Mouse (Mus musculus): ENCODE results near the gene Zfp941.

The Zfp941 gene

DNA sequence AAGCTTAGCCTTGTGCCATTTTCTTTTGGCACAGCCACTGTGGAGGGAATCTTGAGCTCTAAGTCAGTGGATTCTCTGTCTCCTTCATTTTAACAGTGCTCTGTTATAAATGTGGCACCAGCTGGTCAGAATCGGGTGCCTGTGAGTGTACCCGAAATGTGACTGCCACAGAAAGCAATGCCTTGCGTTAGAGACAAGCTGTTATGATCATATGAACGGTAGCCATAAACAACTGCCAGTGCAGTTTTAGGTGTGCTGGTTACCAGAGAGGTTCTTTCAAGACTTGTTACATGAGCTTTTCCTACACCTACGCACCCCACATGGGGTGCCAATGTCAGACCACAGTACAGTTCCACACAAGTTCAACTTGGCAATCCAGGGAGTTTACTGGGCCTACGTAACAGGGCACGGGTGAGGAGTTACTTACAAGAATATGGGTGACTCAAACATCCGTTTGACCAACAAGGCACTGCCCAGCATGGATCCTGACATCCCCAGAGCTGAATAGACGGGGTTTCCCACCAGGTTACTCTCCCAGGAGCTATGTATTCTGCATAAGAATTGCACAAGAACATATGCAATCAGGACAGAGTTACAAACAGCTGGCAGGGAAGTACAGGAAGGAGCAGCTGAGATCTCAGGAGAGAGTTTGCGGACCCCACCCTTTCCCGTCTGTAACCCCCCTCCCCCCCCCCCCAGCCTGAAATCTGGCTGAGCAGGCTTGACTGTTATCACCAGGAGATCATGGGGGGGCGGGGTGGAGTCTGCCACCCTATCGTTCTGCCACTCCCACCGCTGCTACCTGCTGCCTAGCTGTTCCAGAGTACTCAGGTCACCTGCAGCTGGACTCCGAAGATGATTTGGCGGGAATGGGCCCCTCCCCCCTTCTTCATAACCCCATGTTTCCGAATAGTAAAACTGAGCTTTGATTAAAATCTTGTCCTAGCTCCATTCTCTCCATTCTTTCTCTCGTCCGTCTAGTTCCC lies 19.1 kb upstream of the Zfp941 start:
- DNase-seq (ENCODE audit: low read depth, low spot score), result no peak

DNA sequence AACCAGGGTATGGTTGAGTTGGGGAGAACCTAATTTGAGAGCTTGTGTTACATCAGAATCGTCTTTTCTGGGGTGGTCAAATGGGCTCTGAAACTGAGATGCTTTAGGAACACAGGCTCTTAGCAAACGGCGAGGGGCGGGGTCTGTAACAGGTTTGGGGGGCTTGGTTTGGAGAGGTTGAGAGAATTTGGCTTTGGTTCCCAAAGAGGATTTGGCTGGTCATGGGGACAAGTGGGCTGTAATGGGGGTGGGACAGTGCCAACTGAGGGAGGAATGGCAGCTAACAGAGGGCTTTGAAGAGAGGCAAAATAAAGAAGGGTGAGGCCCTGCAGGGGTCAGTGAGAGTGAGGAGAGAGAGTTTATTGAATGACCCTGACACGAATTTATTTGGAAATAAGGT lies 17.6 kb upstream of the Zfp941 start:
- DNase-seq (ENCODE audit: low read depth, low spot score), result no peak

DNA sequence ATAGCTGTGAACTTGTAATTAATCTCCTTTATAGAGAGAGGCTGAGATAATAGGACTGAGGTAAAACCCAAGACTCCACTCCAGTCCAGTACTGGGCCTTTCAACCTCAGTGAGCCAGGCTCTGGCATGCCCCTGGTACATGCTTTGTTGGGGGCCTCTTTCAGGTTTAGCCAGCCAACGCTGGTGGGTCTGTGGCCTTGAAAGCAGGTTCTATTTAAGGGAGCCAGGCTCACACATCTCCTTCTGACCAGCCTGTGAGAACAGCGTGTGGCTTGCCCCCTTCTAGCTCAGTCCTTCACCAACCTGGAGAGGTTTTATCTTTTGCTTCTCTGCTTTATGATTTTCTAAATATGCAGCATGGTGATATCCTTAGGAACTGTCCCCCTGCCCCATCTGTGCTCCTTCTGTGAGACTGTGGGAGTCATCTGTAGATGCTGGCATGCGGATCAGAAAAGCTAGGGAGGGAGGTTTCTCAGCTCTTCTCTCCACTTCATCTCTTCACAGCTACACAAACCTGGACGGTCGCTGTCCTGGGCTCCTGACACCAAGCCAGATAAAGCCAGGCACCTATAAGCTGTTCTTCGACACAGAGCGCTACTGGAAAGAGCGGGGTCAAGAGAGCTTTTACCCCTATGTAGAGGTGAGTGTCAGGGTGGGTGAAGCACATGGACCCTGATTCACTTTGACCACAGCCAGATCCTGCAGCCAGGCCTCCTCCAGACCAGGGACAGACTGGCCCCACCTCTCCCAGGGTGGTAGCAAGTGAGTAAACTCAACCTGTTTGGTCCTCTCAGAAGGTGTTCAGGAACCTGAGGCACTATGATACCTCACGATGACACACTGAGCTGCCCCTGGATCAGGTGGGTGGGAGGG lies 14.5 kb upstream of the Zfp941 start:
- DNase-seq (ENCODE audit: low read depth, low spot score), result no peak

DNA sequence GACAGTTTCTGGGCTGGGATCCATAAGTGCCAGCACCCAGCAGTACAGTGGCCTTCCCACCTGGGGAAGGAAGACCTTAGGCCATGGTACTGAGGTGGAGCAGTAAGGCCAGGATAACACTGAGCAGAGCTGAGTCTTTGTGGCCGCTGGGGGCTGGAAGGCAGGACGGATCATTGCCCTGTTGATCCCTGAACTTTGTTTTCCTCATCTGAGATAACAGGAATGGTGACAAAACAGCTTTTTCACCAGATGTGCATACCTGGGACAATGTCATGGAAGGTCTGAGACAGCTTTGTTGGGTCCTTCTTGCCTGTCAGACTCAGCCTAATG lies 13.7 kb upstream of the Zfp941 start:
- DNase-seq (ENCODE audit: low read depth, low spot score), result no peak

DNA sequence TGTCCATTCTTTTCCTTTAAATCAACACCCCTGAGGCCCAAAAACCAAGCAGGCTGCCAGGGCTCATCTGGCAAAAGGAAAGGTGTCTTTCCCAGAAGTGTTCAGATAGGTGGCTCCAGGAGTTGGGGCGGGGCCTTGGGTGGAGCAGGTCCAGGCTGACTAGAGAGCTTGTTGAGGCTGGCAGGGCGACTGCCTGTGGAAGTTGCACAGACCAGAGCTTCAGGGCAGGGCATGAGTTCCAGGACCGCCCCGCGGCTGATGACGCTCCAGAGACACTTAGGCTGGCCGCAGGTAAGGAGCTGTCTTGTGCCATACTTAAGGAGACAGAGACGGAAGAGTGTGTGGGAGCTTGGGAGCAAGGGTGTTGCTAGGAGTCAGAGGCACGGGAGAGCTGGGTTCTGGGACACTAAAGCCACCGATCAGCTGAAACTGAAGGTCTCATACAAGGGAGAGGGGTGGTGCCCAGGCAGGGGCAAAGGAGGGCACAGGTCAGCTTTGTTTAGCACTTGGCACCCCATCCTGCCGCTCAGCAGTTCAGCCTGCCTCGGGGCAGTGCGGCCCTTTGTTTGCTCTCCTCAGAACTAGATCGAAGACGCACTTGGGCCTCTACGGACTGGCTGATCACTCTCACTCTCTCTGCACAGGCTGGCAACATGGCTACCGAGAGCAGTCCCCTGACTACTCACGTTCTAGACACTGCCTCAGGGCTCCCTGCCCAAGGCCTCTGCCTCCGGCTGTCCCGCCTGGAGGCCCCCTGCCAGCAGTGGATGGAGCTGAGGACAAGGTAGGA lies 13.2 kb upstream of the Zfp941 start, which contains the start of gene Urah:
TSS of gene Urah (plus strand) at position 51 of the 790 bp plus-strand sequence.
- no peak for DNase-seq (ENCODE audit: low read depth, low spot score)

DNA sequence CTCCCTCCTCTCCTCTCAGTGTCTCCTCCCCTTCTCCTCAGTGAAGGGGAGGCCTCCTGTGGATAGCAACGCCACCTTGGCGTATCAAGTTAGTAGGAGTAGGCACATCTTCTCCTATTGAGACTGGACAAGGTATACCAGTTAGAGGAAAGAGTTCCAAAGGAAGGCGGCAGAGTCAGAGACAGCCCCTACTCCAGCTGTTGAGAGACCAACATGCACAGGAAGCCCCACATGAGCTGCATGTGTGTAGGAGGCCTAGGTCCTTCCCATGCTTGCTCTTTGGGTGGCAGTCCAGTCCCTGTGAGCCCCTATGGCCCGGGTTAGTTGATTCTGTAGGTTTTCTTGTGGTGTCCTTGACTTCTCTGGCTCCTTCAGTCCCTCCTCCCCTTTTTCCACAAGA lies 11.4 kb upstream of the Zfp941 start:
- DNase-seq (ENCODE audit: low read depth, low spot score), result no peak

DNA sequence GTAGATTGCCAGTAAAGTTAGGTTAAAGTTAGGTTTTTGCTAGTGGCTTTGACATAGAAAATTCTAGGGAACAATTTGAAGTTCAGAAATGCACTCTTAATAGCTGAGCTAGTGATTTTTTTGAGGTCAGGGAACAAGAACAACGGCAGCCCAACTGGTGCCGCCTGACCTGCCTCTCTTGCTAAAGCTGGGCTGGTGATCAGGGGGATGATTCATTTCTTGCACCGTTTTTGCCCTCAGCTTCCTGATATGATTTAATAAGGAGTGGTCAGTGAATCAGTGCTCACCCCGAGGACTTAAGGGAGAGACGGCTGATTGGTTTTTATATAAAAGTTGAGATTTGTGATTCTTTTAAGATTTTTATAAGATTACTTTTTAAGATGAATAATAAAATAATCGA lies 9.5 kb upstream of the Zfp941 start:
- DNase-seq (ENCODE audit: low read depth, low spot score), result no peak

DNA sequence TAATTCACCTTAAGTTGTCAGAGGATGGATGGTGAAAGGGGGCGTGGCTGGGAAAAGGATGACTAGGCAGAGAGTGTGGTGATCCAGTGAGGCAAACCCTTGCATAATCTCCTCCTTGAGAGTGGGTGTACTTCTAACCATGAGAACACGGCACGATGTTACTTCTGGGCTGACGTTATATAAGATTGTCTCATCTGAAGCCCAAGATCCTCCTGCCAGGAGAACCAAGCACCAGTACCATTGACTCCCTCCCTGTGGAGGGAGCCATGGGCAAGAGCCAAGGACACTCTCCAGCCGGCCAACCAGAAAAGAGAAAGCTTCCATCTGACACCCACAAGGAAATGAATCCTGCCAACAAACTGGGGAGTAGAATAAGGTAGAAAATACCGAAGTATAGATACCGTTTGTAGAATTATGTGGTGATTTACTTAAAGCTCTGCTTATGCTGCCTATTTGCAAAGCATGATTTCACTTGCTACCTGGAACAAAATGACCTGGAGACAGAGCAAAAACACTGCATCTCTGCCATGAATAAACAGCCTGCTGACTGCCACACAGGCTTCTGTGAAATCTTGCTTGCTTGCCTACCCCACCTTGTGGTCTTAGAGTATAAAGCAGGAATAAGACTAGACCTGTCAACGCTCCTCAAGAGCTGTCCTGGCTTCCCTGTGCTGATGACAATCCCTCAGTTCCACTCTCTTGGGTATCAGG lies 6.3 kb upstream of the Zfp941 start:
- DNase-seq (ENCODE audit: low read depth, low spot score), result no peak

DNA sequence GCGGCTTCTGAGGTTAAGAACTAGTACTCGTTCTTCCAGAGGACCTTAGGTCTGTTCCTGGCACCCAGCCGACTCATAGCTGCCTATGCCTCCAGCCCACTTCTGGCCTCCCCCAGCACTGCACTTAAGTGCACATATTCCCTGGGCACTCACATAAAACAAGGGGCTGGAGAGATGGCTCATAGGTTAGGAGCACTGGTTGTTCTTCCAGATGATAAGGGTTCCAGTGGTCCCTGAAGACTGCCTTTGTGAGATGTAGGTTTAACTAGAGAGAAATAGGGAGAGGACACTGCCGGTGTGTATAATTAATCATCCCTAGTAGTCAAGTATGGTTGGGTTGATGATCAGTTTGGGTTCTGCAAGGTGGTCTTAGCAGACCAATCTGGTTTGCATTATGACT lies 753 bp upstream of the Zfp941 start:
- DNase-seq (ENCODE audit: low read depth, low spot score), result no peak

DNA sequence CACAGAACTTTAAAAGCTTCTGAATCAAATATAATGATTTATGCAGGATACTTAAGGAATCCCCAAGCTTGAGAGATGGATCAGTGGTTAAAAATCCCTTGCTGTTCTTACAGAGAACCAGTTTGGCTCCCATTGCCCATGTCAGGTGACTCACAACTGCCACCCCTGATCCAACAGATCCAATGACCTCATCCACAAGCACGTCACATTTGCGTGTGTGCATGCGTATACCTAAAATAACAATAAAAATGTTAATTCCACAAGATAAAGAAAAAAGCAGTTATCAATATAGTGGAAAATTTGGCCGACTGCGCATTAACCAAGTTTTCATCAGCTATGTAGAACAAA lies 699 bp downstream of the Zfp941 start:
- DNase-seq (ENCODE audit: low read depth, low spot score), result no peak

DNA sequence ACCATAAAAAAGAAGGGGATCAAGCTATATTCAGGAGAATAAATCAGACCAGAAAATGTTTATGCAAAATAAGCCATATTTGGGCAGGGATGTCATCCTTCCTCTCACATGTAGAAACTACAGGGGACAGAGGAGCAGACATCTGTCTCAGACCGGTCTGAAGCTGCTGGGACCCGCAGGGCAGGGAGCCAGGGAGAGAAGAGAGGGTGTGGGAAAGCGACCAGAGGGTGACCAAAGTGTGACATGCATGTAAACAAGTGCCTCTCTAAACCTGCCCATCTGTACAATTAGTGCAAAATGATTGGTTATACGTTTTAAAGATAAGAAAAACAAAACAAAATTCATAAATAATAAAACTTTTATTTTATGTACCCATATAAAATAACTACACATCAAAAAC lies 1.8 kb downstream of the Zfp941 start:
- DNase-seq (ENCODE audit: low read depth, low spot score), result no peak

DNA sequence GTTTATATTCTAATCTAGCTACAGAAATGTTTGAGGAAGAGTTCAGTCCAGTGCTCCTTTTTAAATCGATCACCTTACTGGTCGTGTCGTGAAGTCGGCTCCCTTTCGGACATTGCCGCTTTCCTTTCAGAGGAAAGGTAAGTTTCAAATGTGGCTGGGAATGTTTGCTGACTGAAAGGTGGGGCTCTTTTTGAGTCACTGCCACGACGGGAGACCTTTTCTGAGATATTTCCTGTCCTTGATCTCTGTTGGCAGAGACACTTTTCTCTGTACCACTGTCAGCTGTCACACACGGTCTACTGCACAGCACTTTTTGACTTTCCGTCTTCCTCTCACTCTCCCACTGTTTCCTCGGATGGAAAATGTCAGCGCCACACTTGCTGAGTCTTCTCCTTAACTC lies 9.1 kb downstream of the Zfp941 start:
- no peak for DNase-seq (ENCODE audit: low read depth, low spot score)

DNA sequence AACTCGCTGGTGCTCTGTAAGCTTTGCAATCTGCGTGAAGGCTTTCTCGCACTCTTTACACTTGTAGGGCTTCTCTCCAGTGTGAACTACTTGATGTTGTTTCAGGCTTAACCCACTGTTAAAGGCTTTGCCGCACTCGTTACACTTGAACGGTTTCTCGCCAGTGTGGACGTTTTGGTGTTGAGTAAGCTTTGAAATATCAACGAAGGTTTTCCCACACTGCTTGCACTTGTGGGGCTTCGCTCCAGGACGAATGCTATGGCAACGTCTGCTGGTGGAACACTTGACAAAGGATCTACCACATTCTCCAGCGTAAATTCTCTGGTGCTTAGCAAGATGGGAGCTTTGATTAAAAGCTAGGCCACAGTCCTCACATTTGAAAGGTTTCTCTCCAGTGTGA lies 10.3 kb downstream of the Zfp941 start:
- DNase-seq (ENCODE audit: low read depth, low spot score), result no peak

DNA sequence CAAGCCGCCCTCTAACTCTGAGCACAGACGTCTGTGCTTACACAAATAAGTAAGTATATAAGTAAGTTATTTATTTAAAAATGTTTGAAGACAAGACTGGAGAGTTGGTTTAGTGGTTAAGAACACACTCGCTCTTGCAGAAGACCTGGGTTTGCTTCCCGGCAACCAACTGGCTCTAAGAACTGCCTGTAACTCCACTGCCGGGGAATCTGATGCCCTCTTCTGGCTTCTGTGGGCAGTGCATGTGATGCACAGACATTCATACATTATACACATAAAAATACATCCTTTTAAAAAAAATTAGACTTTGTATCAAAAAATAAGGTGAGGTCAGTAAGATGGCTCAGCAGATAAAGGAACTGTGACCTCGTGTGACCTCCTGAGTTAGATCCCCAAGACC lies 11.5 kb downstream of the Zfp941 start:
- DNase-seq (ENCODE audit: low read depth, low spot score), result no peak

DNA sequence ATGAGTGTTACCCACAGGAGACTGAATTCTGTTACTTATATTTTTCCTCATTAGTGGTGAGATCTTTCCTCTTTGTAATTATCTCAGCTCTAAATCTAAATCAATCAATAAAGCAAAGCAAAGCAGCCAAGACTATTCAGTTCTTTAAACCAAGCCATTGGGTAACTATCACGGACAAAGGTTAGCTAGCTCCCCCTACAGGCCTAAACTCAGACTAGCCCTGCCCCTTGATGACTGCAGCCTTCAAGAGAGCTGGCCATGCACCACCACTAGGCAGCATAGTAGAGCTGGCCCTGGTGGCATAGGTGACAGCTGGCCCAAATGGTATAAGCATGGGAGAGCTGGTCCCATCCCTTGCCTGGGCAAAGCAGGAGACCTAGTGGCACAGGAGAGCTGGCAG lies 16.3 kb downstream of the Zfp941 start:
- DNase-seq (ENCODE audit: low read depth, low spot score), result no peak

DNA sequence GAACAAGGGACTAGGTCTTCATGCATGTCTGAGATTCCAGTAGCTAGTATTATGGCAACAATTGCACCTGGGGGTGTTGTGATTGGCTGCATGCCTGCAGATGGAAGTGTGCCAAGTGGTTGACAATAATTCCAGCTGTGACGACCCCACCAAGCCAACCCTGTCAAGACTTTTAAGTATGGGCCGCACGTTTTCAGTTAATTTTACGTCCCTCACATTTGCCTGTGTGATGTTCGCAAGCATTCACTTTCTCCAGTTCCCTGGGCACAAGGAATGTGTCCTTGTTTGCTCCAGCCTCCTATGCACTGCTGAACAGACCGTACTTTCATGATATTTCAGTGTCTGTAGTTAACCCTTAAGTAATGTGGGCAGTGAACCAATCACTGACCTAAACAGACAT lies 19.3 kb downstream of the Zfp941 start:
- DNase-seq (ENCODE audit: low read depth, low spot score), result no peak

DNA sequence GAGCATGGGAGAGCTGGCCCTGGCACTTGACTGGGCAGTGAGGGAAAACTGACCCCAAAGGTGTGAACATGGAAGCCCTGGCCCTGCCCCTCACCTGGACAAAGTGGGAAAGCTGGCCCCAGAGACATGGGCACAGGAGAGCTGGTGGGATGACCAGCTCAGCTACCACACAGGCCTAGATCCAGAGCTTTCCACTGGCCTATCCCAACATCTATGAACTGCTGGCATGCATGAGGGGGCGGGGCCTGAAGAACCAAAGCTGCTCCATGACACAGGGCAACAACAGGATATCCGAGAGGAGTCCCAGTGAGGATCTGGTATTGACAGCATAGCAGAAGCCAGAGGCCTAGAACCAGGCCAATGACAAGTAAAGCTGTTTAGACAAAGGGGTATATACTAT lies 23.8 kb downstream of the Zfp941 start:
- no peak for DNase-seq (ENCODE audit: low read depth, low spot score)

DNA sequence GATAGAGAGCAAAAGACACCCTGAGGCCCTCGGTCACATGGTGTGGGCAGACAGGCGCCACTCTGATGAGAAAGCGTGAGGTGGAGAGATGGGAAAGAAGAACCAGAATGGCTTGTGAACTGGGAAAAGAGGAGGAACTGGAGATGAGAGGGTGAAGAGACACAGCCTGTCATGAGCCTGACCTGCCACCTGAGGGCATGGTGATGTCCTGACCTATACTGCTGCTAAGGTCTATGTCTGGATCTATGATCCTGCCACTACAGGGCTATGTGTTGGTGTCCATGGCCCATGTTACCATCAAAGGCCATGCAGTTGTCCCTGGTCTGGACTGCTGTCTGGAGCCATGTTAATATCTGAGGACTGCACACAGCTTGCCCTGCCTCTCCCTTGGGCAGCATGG lies 24.4 kb downstream of the Zfp941 start:
- no peak for DNase-seq (ENCODE audit: low read depth, low spot score)

DNA sequence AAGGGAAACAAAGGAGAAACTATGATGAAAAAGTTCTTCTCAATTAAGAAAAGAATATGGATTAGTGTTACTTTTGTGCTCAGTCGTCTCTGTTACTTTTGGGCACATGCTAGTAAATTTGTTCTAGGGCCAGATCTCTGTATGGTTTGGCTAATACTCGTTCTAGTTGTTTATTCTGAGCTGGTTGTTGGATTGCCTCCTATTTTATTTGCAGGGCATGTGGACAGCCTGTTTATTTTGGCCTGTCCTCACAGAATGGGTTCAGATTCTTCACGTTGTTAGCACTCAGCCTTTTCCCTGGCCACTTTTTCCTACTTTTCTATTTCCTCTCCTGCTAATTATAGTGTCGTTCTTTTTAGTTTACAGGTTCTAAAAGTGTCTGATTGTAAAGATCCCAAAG lies 28.4 kb downstream of the Zfp941 start:
- DNase-seq (ENCODE audit: low read depth, low spot score), result no peak

DNA sequence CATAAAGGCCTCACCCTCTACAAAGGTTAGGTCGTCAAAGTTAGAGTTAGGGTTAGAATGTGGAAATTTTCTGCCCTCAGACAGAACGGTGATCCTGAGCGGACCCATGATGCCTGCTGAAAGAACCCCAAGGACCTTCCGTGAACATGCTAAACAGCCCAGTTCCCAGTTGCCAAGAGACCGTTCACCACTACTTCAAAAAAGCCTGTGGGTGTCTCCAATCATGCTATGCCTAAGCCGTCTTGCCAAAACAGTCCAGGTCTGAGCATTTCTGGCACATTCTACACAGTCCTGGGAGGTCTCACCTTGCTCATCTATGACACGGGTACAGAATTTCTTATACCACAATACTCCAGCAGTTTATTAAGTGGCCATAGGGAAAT lies 33.9 kb downstream of the Zfp941 start:
- no peak for DNase-seq (ENCODE audit: low read depth, low spot score)

DNA sequence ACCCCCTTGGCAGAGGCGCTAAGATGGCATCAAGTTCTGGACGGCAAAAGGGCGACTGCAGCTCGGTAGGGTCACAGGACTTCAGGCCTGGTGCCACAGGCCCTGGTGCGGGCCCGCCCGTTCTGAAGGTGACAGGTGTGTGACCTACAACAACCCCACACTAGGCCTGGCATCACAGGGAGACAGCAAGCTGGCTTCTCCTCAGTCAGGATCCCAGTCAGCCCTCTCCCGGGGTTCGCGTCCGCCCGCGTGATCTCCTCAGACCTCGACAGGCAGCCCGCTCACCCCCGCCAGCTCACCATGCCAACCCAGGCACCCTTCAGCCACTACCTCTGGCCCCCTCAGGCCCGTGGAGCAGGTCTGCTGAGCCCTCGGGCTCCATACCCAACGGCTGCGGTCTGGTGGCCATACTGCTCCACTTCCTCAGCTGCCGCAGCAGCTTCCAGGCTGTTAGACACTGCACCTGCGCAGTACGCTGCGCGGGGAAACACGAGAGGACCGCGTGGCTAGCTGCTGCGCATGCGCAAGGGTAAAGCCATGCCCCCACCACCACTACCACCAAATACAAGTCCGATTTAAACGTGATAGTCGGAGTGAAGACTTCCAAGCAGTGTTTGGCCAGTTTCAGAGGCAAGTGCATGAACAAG lies 34.4 kb downstream of the Zfp941 start, which contains the start of gene Syce1:
TSS of gene Syce1 (minus strand) at position 447 of the 647 bp plus-strand sequence.
- no peak for DNase-seq (ENCODE audit: low read depth, low spot score)

Data from c-Kit-negative CD71-positive TER-119-positive erythroid progenitor cells, embryonic 14.5 days (primary cell).